Mouse (Mus musculus) megakaryocyte, embryonic 14.5 days (primary cell): ENCODE results near the gene Ptbp1. TPM values are rescaled to one million over a fixed set of nuclear protein-coding genes. Genes with fewer than 3 reads are reported as not detected.

Experiments
- H3K27me3 ChIP-seq: replicated peaks from 2 replicates; pipeline ENCODE3; 2012; ENCODE audit warnings: inconsistent platforms
- H3K36me3 ChIP-seq: replicated peaks from 2 replicates; pipeline ENCODE3; 2012; ENCODE audit warnings: low read length, inconsistent platforms, mixed read lengths
- H3K4me1 ChIP-seq: 2 replicates; pipeline ENCODE4 v1.6.1; 2012; ENCODE audit warnings: inconsistent platforms
- H3K4me3 ChIP-seq: replicated peaks from 2 replicates; pipeline ENCODE3; 2012; ENCODE audit warnings: moderate library complexity, mild to moderate bottlenecking, inconsistent platforms
- H3K9me3 ChIP-seq: 2 replicates; pipeline ENCODE4 v1.6.1; 2012; ENCODE audit warnings: inconsistent platforms
- FLI1 ChIP-seq: IDR thresholded peaks from 2 replicates; pipeline ENCODE4 v1.6.1; 2012; ENCODE audit warnings: low read length, inconsistent platforms, mixed read lengths
- GATA1 ChIP-seq: IDR thresholded peaks from 3 replicates; pipeline ENCODE4 v1.6.1; 2012; ENCODE audit warnings: mixed read lengths, low read length, inconsistent platforms, borderline replicate concordance
- polyA plus RNA-seq: library from polyadenylated mRNA; stranded (reverse); fragments of >175 nt; gene quantifications from 2 replicates; pipeline ENCODE4 v1.2.3, GENCODE M21; 2012; ENCODE audit warnings: low replicate concordance; ENCODE audit not compliant: insufficient read depth

Ptbp1 gene
- polyA plus RNA-seq, 1 experiment: 849 TPM

GRCm38 (mm10) chr10:79817111-79817510 is 37.1 kb upstream of the Ptbp1 start:
- no peaks in the 10 kb centered on the region for H3K9me3 ChIP-seq
- peaks cover 14% of the 10 kb centered on the region for H3K4me1 ChIP-seq
- TF ChIP-seq FLI1: no peak
- no peak for TF ChIP-seq GATA1
- H3K27me3 ChIP-seq: peaks cover 39% of the 10 kb centered on the region
- H3K36me3 ChIP-seq: peaks cover 24% of the 10 kb centered on the region
- no peak overlapping the region for H3K4me3 ChIP-seq

- H3K4me1 ChIP-seq: peaks cover 20% of the 10 kb centered on the region
- TF ChIP-seq GATA1 (no peak), FLI1 (no peak)
- peaks cover 39% of the 10 kb centered on the region for H3K27me3 ChIP-seq
- H3K4me3 ChIP-seq: no peak overlapping the region
- no peaks in the 10 kb centered on the region for H3K9me3 ChIP-seq
- peaks cover 24% of the 10 kb centered on the region for H3K36me3 ChIP-seq
These were observed 36.0 kb upstream of the Ptbp1 start for GRCm38 (mm10) chr10:79818225-79818624.

- Histone ChIP-seq H3K4me3 (no peak overlapping the region), H3K27me3 (peaks cover 37% of the 10 kb centered on the region), H3K36me3 (peaks cover 24% of the 10 kb centered on the region), H3K4me1 (peaks cover 34% of the 10 kb centered on the region), H3K9me3 (no peaks in the 10 kb centered on the region)
- no peak for TF ChIP-seq FLI1
- no peak for TF ChIP-seq GATA1
These were observed 34.6 kb upstream of the Ptbp1 start for GRCm38 (mm10) chr10:79819606-79820005.

- H3K36me3 ChIP-seq: peaks cover 21% of the 10 kb centered on the region
- H3K27me3 ChIP-seq: peaks cover 34% of the 10 kb centered on the region
- H3K4me1 ChIP-seq: peaks cover 38% of the 10 kb centered on the region
- TF ChIP-seq FLI1 (no peak), GATA1 (no peak)
- H3K9me3 ChIP-seq: no peaks in the 10 kb centered on the region
- H3K4me3 ChIP-seq: no peak overlapping the region
These were observed 34.0 kb upstream of the Ptbp1 start for GRCm38 (mm10) chr10:79820277-79820676.

GRCm38 (mm10) chr10:79820782-79821181 is 33.4 kb upstream of the Ptbp1 start, which contains the start of gene Misp:
TSS of gene Misp (plus strand) at chr10:79820989.
- TF ChIP-seq GATA1 (no peak), FLI1 (no peak)
- peaks cover 37% of the 10 kb centered on the region for H3K27me3 ChIP-seq
- H3K4me3 ChIP-seq: no peak within 1 kb of the TSS

GRCm38 (mm10) chr10:79821731-79822130 is 32.5 kb upstream of the Ptbp1 start:
- no peak for TF ChIP-seq GATA1
- no peak for TF ChIP-seq FLI1
- Histone ChIP-seq H3K27me3 (peaks cover 38% of the 10 kb centered on the region), H3K4me1 (peaks cover 44% of the 10 kb centered on the region), H3K9me3 (peaks cover 12% of the 10 kb centered on the region), H3K4me3 (no peak overlapping the region), H3K36me3 (peaks cover 16% of the 10 kb centered on the region)

More at GRCm38 (mm10) chr10:79820782-79821181, 33.4 kb upstream of the Ptbp1 start, which contains the start of gene Misp:
- H3K36me3 ChIP-seq: peaks cover 16% of the 10 kb centered on the region
- peaks cover 42% of the 10 kb centered on the region for H3K4me1 ChIP-seq
- peaks cover 3% of the 10 kb centered on the region for H3K9me3 ChIP-seq

GRCm38 (mm10) chr10:79822372-79822771 is 31.9 kb upstream of the Ptbp1 start:
- H3K27me3 ChIP-seq: peaks cover 43% of the 10 kb centered on the region
- H3K4me3 ChIP-seq: no peak overlapping the region
- no peak for TF ChIP-seq GATA1
- TF ChIP-seq FLI1: no peak
- peaks cover 19% of the 10 kb centered on the region for H3K9me3 ChIP-seq
- peaks cover 16% of the 10 kb centered on the region for H3K36me3 ChIP-seq
- peaks cover 44% of the 10 kb centered on the region for H3K4me1 ChIP-seq

- Histone ChIP-seq H3K36me3 (peaks cover 16% of the 10 kb centered on the region), H3K4me1 (peaks cover 48% of the 10 kb centered on the region), H3K9me3 (peaks cover 23% of the 10 kb centered on the region), H3K27me3 (peaks cover 45% of the 10 kb centered on the region), H3K4me3 (no peak overlapping the region)
- TF ChIP-seq GATA1: no peak
- TF ChIP-seq FLI1: no peak
These were observed 31.2 kb upstream of the Ptbp1 start for GRCm38 (mm10) chr10:79823011-79823410.

GRCm38 (mm10) chr10:79824413-79824812 is 29.8 kb upstream of the Ptbp1 start:
- Histone ChIP-seq H3K9me3 (peaks cover 23% of the 10 kb centered on the region), H3K27me3 (peaks cover 44% of the 10 kb centered on the region), H3K36me3 (peaks cover 9% of the 10 kb centered on the region), H3K4me1 (peaks cover 54% of the 10 kb centered on the region), H3K4me3 (peak overlapping the region; percentile 89)
- TF ChIP-seq GATA1 (peak; percentile 26; the same call in 1 of the 3 replicates), FLI1 (no peak)

- peaks cover 27% of the 10 kb centered on the region for H3K27me3 ChIP-seq
- peaks cover 12% of the 10 kb centered on the region for H3K9me3 ChIP-seq
- TF ChIP-seq FLI1: no peak
- TF ChIP-seq GATA1: no peak
- no peaks in the 10 kb centered on the region for H3K36me3 ChIP-seq
- H3K4me1 ChIP-seq: peaks cover 68% of the 10 kb centered on the region
- no peak overlapping the region for H3K4me3 ChIP-seq
These were observed 22.6 kb upstream of the Ptbp1 start for GRCm38 (mm10) chr10:79831583-79831982.

- H3K4me1 ChIP-seq: peaks cover 73% of the 10 kb centered on the region
- peaks cover 21% of the 10 kb centered on the region for H3K27me3 ChIP-seq
- no peak overlapping the region for H3K4me3 ChIP-seq
- H3K9me3 ChIP-seq: peaks cover 6% of the 10 kb centered on the region
- TF ChIP-seq GATA1 (no peak), FLI1 (no peak)
- no peaks in the 10 kb centered on the region for H3K36me3 ChIP-seq
These were observed 22.0 kb upstream of the Ptbp1 start for GRCm38 (mm10) chr10:79832026-79832785.
